Comparison of ENCODE assay signal across 29 mouse cellular contexts in the genomic region with DNA sequence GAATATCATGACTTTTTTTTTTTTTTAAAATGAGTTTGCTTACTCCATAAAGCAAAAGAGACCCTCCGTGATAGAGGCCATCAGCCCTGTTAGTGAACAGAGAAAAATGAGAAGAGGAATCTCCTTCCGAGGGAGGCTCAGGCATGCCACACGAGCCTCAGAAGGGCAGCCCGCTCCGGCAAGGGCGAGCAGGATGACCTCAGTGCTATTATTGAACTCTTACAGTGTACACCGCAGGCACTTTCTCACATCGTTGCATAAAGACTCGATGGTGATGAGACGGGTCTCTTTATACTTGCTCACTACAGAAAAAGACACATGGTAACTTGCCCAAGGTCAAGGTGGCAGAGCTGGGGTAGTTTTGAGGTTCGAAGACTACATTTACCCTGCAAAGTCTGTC. TPM values are rescaled to one million over a fixed set of nuclear protein-coding genes. Genes with fewer than 3 reads are reported as not detected.
DNase-seq lines count a peak whose midpoint lies in the region; ATAC-seq and TF ChIP-seq lines count a peak whose summit lies in the region.
"Had no signal": no experiment of that assay in that cellular context is flagged by ENCODE, and none has a peak within 500 bp of the region (broad histone marks: within the 10 kb centered on the region; RNA-seq: fewer than 3 reads in every experiment).

No protein-coding gene starts in this region.

- no peak overlapping the region for H3K4me2 ChIP-seq in midbrain, embryonic 11.5 days
- H3K4me2 ChIP-seq in midbrain, postnatal 0 days (ENCODE audit: low read depth, low read length, poor library complexity, severe bottlenecking): no peak overlapping the region
- H3K4me2 ChIP-seq in heart, embryonic 16.5 days (ENCODE audit: low read depth, low read length): no peak overlapping the region
- no peak overlapping the region for H3K4me2 ChIP-seq in kidney, embryonic 16.5 days (replicated peaks; ENCODE audit: low read depth, low read length)
- H3K4me2 ChIP-seq: hindbrain, embryonic 15.5 days; intestine, embryonic 15.5 days; limb, embryonic 12.5 days; liver, embryonic 12.5 days; midbrain, embryonic 12.5 days had no signal

- no peaks in the 10 kb centered on the region for H3K36me3 ChIP-seq in midbrain, embryonic 11.5 days (ENCODE audit: control insufficient read depth, insufficient read depth, low read length)
- H3K36me3 ChIP-seq in midbrain, postnatal 0 days (ENCODE audit: insufficient read depth, low read length): no peaks in the 10 kb centered on the region
- no peaks in the 10 kb centered on the region for H3K36me3 ChIP-seq in heart, embryonic 16.5 days (ENCODE audit: control insufficient read depth, insufficient read depth)
- H3K36me3 ChIP-seq in kidney, embryonic 16.5 days (ENCODE audit: insufficient read depth, low read length): no peaks in the 10 kb centered on the region
- H3K36me3 ChIP-seq: embryonic facial prominence, embryonic 10.5 days; hindbrain, embryonic 15.5 days; intestine, embryonic 15.5 days; limb, embryonic 12.5 days; liver, embryonic 12.5 days; midbrain, embryonic 12.5 days had no signal

- 78% methylated on average over 11 of the region's 11 CpGs for WGBS in midbrain, embryonic 11.5 days
- WGBS in midbrain, postnatal 0 days: 79% methylated on average over 11 of the region's 11 CpGs
- 34% methylated on average over 11 of the region's 11 CpGs for WGBS in heart, embryonic 16.5 days
- 41% methylated on average over 11 of the region's 11 CpGs for WGBS in kidney, embryonic 16.5 days

- no peaks in the 10 kb centered on the region; the same call in 1 of the 2 replicates for H3K27me3 ChIP-seq in midbrain, embryonic 11.5 days (ENCODE audit: control insufficient read depth, insufficient read depth, low read length)
- no peaks in the 10 kb centered on the region for H3K27me3 ChIP-seq in midbrain, postnatal 0 days (ENCODE audit: insufficient read depth, low read length)
- no peaks in the 10 kb centered on the region for H3K27me3 ChIP-seq in heart, embryonic 16.5 days (ENCODE audit: control insufficient read depth, insufficient read depth, low read length)
- H3K27me3 ChIP-seq in kidney, embryonic 16.5 days (ENCODE audit: insufficient read depth, low read length): no peaks in the 10 kb centered on the region
- H3K27me3 ChIP-seq: hindbrain, embryonic 15.5 days; intestine, embryonic 15.5 days; limb, embryonic 12.5 days; midbrain, embryonic 12.5 days had no signal

- TF ChIP-seq CTCF in midbrain, postnatal 0 days (IDR thresholded peaks at IDR 0.05): no peak

- no peak overlapping the region for H3K4me3 ChIP-seq in midbrain, embryonic 11.5 days (ENCODE audit: low read depth, low read length)
- no peak overlapping the region for H3K4me3 ChIP-seq in midbrain, postnatal 0 days (ENCODE audit: low read depth, low read length)
- H3K4me3 ChIP-seq in heart, embryonic 16.5 days (ENCODE audit: low read length): no peak overlapping the region
- no peak overlapping the region for H3K4me3 ChIP-seq in kidney, embryonic 16.5 days (ENCODE audit: low read length)
- H3K4me3 ChIP-seq: embryonic facial prominence, embryonic 10.5 days; hindbrain, embryonic 15.5 days; intestine, embryonic 15.5 days; limb, embryonic 12.5 days; liver, embryonic 12.5 days; midbrain, embryonic 12.5 days had no signal

- peak; percentile 15 to 29 for DNase-seq in heart, adult 18-20 months
- DNase-seq in heart, postnatal 36 days: no peak
- peak; percentile 66 for DNase-seq in midbrain, embryonic 11.5 days (ENCODE audit: low spot score, missing footprints)
- no peak for DNase-seq in midbrain, postnatal 0 days (ENCODE audit: low spot score)
- DNase-seq in spleen, postnatal 10 days (ENCODE audit: low spot score in 2 of 2): no peak
- DNase-seq: adrenal gland, adult 8-10 months; B cell, adult 2 months; cerebellum, adult 11-12 months; cerebellum, postnatal 10 days; forebrain, postnatal 0 days; kidney, adult 8-10 months; kidney, postnatal 14 days; layer of hippocampus, postnatal 36 days; lung, adult 18-20 months; lung, postnatal 10 days; retina, postnatal 1 day; right cerebral cortex, postnatal 25 days; thymus, postnatal 36 days had no signal

- H3K27ac ChIP-seq in midbrain, embryonic 11.5 days (ENCODE audit: low read depth, low read length): no peak overlapping the region
- no peak overlapping the region for H3K27ac ChIP-seq in midbrain, postnatal 0 days (ENCODE audit: low read depth, low read length)
- H3K27ac ChIP-seq in heart, embryonic 16.5 days (ENCODE audit: low read length): peak overlapping the region; percentile 75
- H3K27ac ChIP-seq in kidney, embryonic 16.5 days (ENCODE audit: low read length): no peak overlapping the region
- H3K27ac ChIP-seq: embryonic facial prominence, embryonic 10.5 days; hindbrain, embryonic 15.5 days; intestine, embryonic 15.5 days; liver, embryonic 12.5 days; midbrain, embryonic 12.5 days had no signal

- H3K9ac ChIP-seq in midbrain, embryonic 11.5 days (ENCODE audit: low read length): no peak overlapping the region
- H3K9ac ChIP-seq in midbrain, postnatal 0 days (replicated peaks; ENCODE audit: low read length, poor library complexity, severe bottlenecking): no peak overlapping the region
- H3K9ac ChIP-seq in heart, embryonic 16.5 days (ENCODE audit: low read length): peak overlapping the region; percentile 48; the same call in 1 of the 2 replicates
- no peak overlapping the region for H3K9ac ChIP-seq in kidney, embryonic 16.5 days (replicated peaks; ENCODE audit: low read length)
- H3K9ac ChIP-seq: forebrain, postnatal 0 days; hindbrain, embryonic 15.5 days; intestine, embryonic 15.5 days; limb, embryonic 12.5 days; liver, embryonic 12.5 days; midbrain, embryonic 12.5 days had no signal

- H3K4me1 ChIP-seq in midbrain, embryonic 11.5 days (ENCODE audit: control insufficient read depth, insufficient read depth, low read length): no peaks in the 10 kb centered on the region
- H3K4me1 ChIP-seq in midbrain, postnatal 0 days (ENCODE audit: insufficient read depth, low read length): no peaks in the 10 kb centered on the region
- H3K4me1 ChIP-seq in heart, embryonic 16.5 days (ENCODE audit: control insufficient read depth, insufficient read depth, low read length): peaks cover 8% of the 10 kb centered on the region; the same call in 1 of the 2 replicates
- no peaks in the 10 kb centered on the region for H3K4me1 ChIP-seq in kidney, embryonic 16.5 days (ENCODE audit: insufficient read depth, low read length)
- H3K4me1 ChIP-seq: hindbrain, embryonic 15.5 days; intestine, embryonic 15.5 days; limb, embryonic 12.5 days; liver, embryonic 12.5 days had no signal

- intact Hi-C loops in heart, postnatal 36 days (cut with DNase I): loop anchor here (5.0 kb wide), 1 partner anchor 77 kb away; the partner anchor contains the start of gene Tmem220

- no peaks in the 10 kb centered on the region for H3K9me3 ChIP-seq in midbrain, embryonic 11.5 days (ENCODE audit: control insufficient read depth, low read length)
- no peaks in the 10 kb centered on the region for H3K9me3 ChIP-seq in midbrain, postnatal 0 days (ENCODE audit: low read length)
- no peaks in the 10 kb centered on the region for H3K9me3 ChIP-seq in heart, embryonic 16.5 days (replicated peaks; ENCODE audit: control insufficient read depth, low read length)
- H3K9me3 ChIP-seq in kidney, embryonic 16.5 days (ENCODE audit: low read length): no peaks in the 10 kb centered on the region
- H3K9me3 ChIP-seq: embryonic facial prominence, embryonic 10.5 days; hindbrain, embryonic 15.5 days; intestine, embryonic 15.5 days; limb, embryonic 12.5 days; liver, embryonic 12.5 days; midbrain, embryonic 12.5 days had no signal

- no peak for ATAC-seq in midbrain, embryonic 11.5 days (ENCODE audit: low FRiP score)
- no peak for ATAC-seq in midbrain, postnatal 0 days (ENCODE audit: low FRiP score)
- ATAC-seq in heart, embryonic 16.5 days (replicated peaks; ENCODE audit: extremely low read depth, insufficient read depth, low FRiP score): peak; percentile 87
- ATAC-seq in kidney, embryonic 16.5 days (ENCODE audit: low FRiP score, low TSS enrichment): no peak
- ATAC-seq: forebrain, postnatal 0 days; intestine, embryonic 15.5 days; liver, embryonic 12.5 days had no signal

RNA-seq across cellular contexts. Expression of gene Myh3, which starts 26.6 kb away (rescaled TPM):
- under 1 TPM in 1 of 2 experiments, not detected in 1; 0.08 TPM for total RNA-seq in heart, adult 18-20 months (2021)
- not detected for total RNA-seq in heart, postnatal 36 days (2021)
- polyA plus RNA-seq in midbrain, embryonic 11.5 days (2014; fragmentation: Nextera tagmentation; extraction: Ambion mirVana): 0.51 and 0.54 TPM in 2 replicates
- 0.24 and 1.2 TPM in 2 replicates for total RNA-seq in midbrain, postnatal 0 days (2014; rRNA removed)
- polyA plus RNA-seq in midbrain, postnatal 0 days (2015; fragmentation: Nextera tagmentation; extraction: Ambion mirVana): 0.13 and 0.25 TPM in 2 replicates
- polyA plus RNA-seq in heart, embryonic 16.5 days (2015; fragmentation: Nextera tagmentation; extraction: Ambion mirVana): 1.5 and 4.5 TPM in 2 replicates
- polyA plus RNA-seq in kidney, embryonic 16.5 days (2015; fragmentation: Nextera tagmentation; extraction: Ambion mirVana): 4.7 and 5.1 TPM in 2 replicates
- total RNA-seq: hematopoietic stem cell, adult 5-6 weeks; monocyte, adult 5-6 weeks had no signal
- polyA plus RNA-seq: spleen, adult 2 months had no signal

RNA-seq across cellular contexts. Expression of gene Sco1, which starts 52.2 kb away (rescaled TPM):
- 10 to 100 TPM; 21.5 to 22.6 TPM for total RNA-seq in heart, adult 18-20 months (2021)
- 10 to 100 TPM; 17.9 to 21.2 TPM for total RNA-seq in heart, postnatal 36 days (2021)
- polyA plus RNA-seq in midbrain, embryonic 11.5 days (2014; fragmentation: Nextera tagmentation; extraction: Ambion mirVana): 18.7 and 19.0 TPM in 2 replicates
- 11.2 and 12.4 TPM in 2 replicates for total RNA-seq in midbrain, postnatal 0 days (2014; rRNA removed)
- 13.2 and 14.7 TPM in 2 replicates for polyA plus RNA-seq in midbrain, postnatal 0 days (2015; fragmentation: Nextera tagmentation; extraction: Ambion mirVana)
- 18.6 and 18.8 TPM in 2 replicates for polyA plus RNA-seq in heart, embryonic 16.5 days (2015; fragmentation: Nextera tagmentation; extraction: Ambion mirVana)
- polyA plus RNA-seq in kidney, embryonic 16.5 days (2015; fragmentation: Nextera tagmentation; extraction: Ambion mirVana): 16.3 and 17.7 TPM in 2 replicates

RNA-seq across cellular contexts. Expression of gene Adprm, which starts 52.3 kb away (rescaled TPM):
- 10 to 100 TPM; 12.0 to 12.4 TPM for total RNA-seq in heart, adult 18-20 months (2021)
- total RNA-seq in heart, postnatal 36 days (2021): 10 to 100 TPM; 12.5 to 16.3 TPM
- polyA plus RNA-seq in midbrain, embryonic 11.5 days (2014; fragmentation: Nextera tagmentation; extraction: Ambion mirVana): 34.8 and 40.5 TPM in 2 replicates
- 23.7 and 28.6 TPM in 2 replicates for total RNA-seq in midbrain, postnatal 0 days (2014; rRNA removed)
- polyA plus RNA-seq in midbrain, postnatal 0 days (2015; fragmentation: Nextera tagmentation; extraction: Ambion mirVana): 25.9 and 28.1 TPM in 2 replicates
- 19.9 and 22.8 TPM in 2 replicates for polyA plus RNA-seq in heart, embryonic 16.5 days (2015; fragmentation: Nextera tagmentation; extraction: Ambion mirVana)
- 29.9 TPM in 2 replicates for polyA plus RNA-seq in kidney, embryonic 16.5 days (2015; fragmentation: Nextera tagmentation; extraction: Ambion mirVana)

Comparison
In these comparisons a context has a peak if more than half of its experiments do, and no peak if none do; other contexts are left out.
1. DNase-seq: peak in heart, adult 18-20 months (2 of 2) and midbrain, embryonic 11.5 days (single experiment); none in heart, postnatal 36 days (0 of 2), midbrain, postnatal 0 days (single experiment) and spleen, postnatal 10 days (0 of 2).